Mouse (Mus musculus) inflammation-experienced regulatory T-cells, adult 6 months (primary cell): ENCODE results near the gene Miip. TPM values are rescaled to one million over a fixed set of nuclear protein-coding genes. Genes with fewer than 3 reads are reported as not detected.

Source experiments
- ATAC-seq: one replicate; pipeline ENCODE4 v1.8.0; 2017
- polyA plus RNA-seq, 3 experiments: library from polyadenylated mRNA; unstranded; fragments of 100-300 nt; shearing (Covaris generic); gene quantifications; one replicate each; pipeline ENCODE4 v1.2.1; 2017

Miip gene
- polyA plus RNA-seq = 100 to 1,000 TPM in 1 of 3 experiments, 10 to 100 TPM in 2; 59.0 to 116 (median 71.4) TPM

- peak; percentile 97 for ATAC-seq
Measured at GRCm38 (mm10) chr4:147868450-147869031, at the start of gene Miip, which contains the start of gene Fv1. TSS of gene Miip (minus strand) at chr4:147868816. TSS of gene Fv1 (plus strand) at chr4:147868979.

- no peak for ATAC-seq
Measured at GRCm38 (mm10) chr4:147909486-147909885, 40.9 kb upstream of the Miip start.

- no peak for ATAC-seq
Measured at GRCm38 (mm10) chr4:147906230-147906629, 37.6 kb upstream of the Miip start.

- ATAC-seq = no peak
Measured at GRCm38 (mm10) chr4:147905090-147905659, 36.6 kb upstream of the Miip start.

GRCm38 (mm10) chr4:147904313-147905089, 35.9 kb upstream of the Miip start, which contains the start of gene Mfn2:
TSS of gene Mfn2 (minus strand) at chr4:147904704.
- ATAC-seq = peak; percentile 95

- no peak for ATAC-seq
Measured at GRCm38 (mm10) chr4:147903601-147904000, 35.0 kb upstream of the Miip start.

GRCm38 (mm10) chr4:147902906-147903500, 34.4 kb upstream of the Miip start:
- ATAC-seq = no peak

- no peak for ATAC-seq
Measured at GRCm38 (mm10) chr4:147900452-147900851, 31.8 kb upstream of the Miip start.

- ATAC-seq = no peak
Measured at GRCm38 (mm10) chr4:147897348-147897747, 28.7 kb upstream of the Miip start.

GRCm38 (mm10) chr4:147896411-147896810, 27.8 kb upstream of the Miip start:
- ATAC-seq = no peak

- ATAC-seq = no peak
Measured at GRCm38 (mm10) chr4:147895815-147896330, 27.3 kb upstream of the Miip start.

GRCm38 (mm10) chr4:147890341-147890740, 21.7 kb upstream of the Miip start:
- ATAC-seq = no peak

- no peak for ATAC-seq
Measured at GRCm38 (mm10) chr4:147888237-147888636, 19.6 kb upstream of the Miip start.

- no peak for ATAC-seq
Measured at GRCm38 (mm10) chr4:147887277-147887676, 18.7 kb upstream of the Miip start.

- no peak for ATAC-seq
Measured at GRCm38 (mm10) chr4:147886158-147886557, 17.5 kb upstream of the Miip start.

- no peak for ATAC-seq
Measured at GRCm38 (mm10) chr4:147884138-147884537, 15.5 kb upstream of the Miip start.

- no peak for ATAC-seq
Measured at GRCm38 (mm10) chr4:147883041-147883440, 14.4 kb upstream of the Miip start.

- ATAC-seq = no peak
Measured at GRCm38 (mm10) chr4:147881792-147882191, 13.2 kb upstream of the Miip start.

GRCm38 (mm10) chr4:147879865-147880264, 11.2 kb upstream of the Miip start:
- no peak for ATAC-seq

GRCm38 (mm10) chr4:147879456-147879855, 10.8 kb upstream of the Miip start:
- no peak for ATAC-seq

GRCm38 (mm10) chr4:147878537-147878936, 9.9 kb upstream of the Miip start:
- ATAC-seq = no peak

GRCm38 (mm10) chr4:147875852-147876575, 7.4 kb upstream of the Miip start:
- ATAC-seq = peak; percentile 52
